Mouse (Mus musculus) embryonic fibroblast, embryonic 13.5 days (primary cell): ENCODE results near the gene Hist1h3a.
"Not testable (repeated sequence)": the region's sequence is repeated elsewhere in the genome, so short reads cannot be mapped to it uniquely, and the experiment has no call there.

Experiments
- CTCF ChIP-seq: IDR thresholded peaks from 2 replicates; pipeline ENCODE4 v1.5.1; 2011; ENCODE audit warnings: mild to moderate bottlenecking, control low read depth, low read length, moderate library complexity, borderline replicate concordance; ENCODE audit not compliant: insufficient read depth
- POLR2A ChIP-seq: IDR thresholded peaks from 2 replicates; pipeline ENCODE4 v1.6.1; 2011; ENCODE audit warnings: low read depth, mild to moderate bottlenecking, control low read depth, low read length, moderate library complexity

- not testable (repeated sequence) for TF ChIP-seq POLR2A, CTCF
These were observed 7.4 kb upstream of the Hist1h3a start, which contains the start of gene Trim38 for GRCm38 (mm10) chr13:23769613-23770012.
